Mouse (Mus musculus) intestine, embryonic 14.5 days (tissue): ENCODE measurements at regions not wholly inside any gene's neighbourhood (a gene's known extent, or its start where the extent isn't known, plus 50 kb on each side); places are given as distances from the start of the nearest gene placed in this dataset.
A peak's percentile ranks its signal among the peaks of the same experiment; 100 is the strongest.

Source experiments
- ATAC-seq: fragments of 200-750 bp; cut with Nextera tagmentation; replicated peaks from 2 replicates; pipeline ENCODE4 v1.8.0; 2017; ENCODE audit warnings: low read depth, moderate number of reproducible peaks, moderate TSS enrichment, moderate library complexity; ENCODE audit not compliant: low FRiP score, low TSS enrichment
- DNase-seq: peaks from one replicate; pipeline ENCODE4 v3.0.0-alpha.2; 2018; ENCODE audit warnings: low spot score
- H3K27ac ChIP-seq: fragments of 300-500 bp; sonication (generic); 2 replicates; pipeline ENCODE4 v1.5.1; 2014; ENCODE audit warnings: low read depth, mild to moderate bottlenecking, control low read depth
- H3K27me3 ChIP-seq: fragments of 300-500 bp; sonication (generic); replicated peaks from 2 replicates; pipeline ENCODE4 v1.6.1; 2014; ENCODE audit warnings: low read length, control low read depth; ENCODE audit not compliant: control insufficient read depth, insufficient read depth
- H3K36me3 ChIP-seq: fragments of 300-500 bp; sonication (generic); 2 replicates; pipeline ENCODE4 v1.6.1; 2014; ENCODE audit warnings: low read length, control low read depth; ENCODE audit not compliant: control insufficient read depth, insufficient read depth
- H3K4me1 ChIP-seq: fragments of 300-500 bp; sonication (generic); replicated peaks from 2 replicates; pipeline ENCODE4 v1.6.1; 2014; ENCODE audit warnings: low read length, control low read depth, mixed read lengths; ENCODE audit not compliant: control insufficient read depth, insufficient read depth
- H3K4me2 ChIP-seq: fragments of 300-500 bp; sonication (generic); 2 replicates; pipeline ENCODE4 v1.6.1; 2014; ENCODE audit warnings: low read length
- H3K4me3 ChIP-seq: fragments of 300-500 bp; sonication (generic); 2 replicates; pipeline ENCODE4 v1.5.1; 2014; ENCODE audit warnings: low read depth, low read length, control low read depth, mixed read lengths
- H3K9ac ChIP-seq: fragments of 300-500 bp; sonication (generic); 2 replicates; pipeline ENCODE4 v1.6.1; 2014; ENCODE audit warnings: mild to moderate bottlenecking, low read length
- H3K9me3 ChIP-seq: fragments of 300-500 bp; sonication (generic); 2 replicates; pipeline ENCODE4 v1.6.1; 2016; ENCODE audit warnings: low read length, control low read depth; ENCODE audit not compliant: control insufficient read depth
- WGBS: fragments of 180-500 bp; shearing (Covaris S2); extraction: QIAGEN DNeasy Blood & Tissue Kit; methylation state at CpG from one replicate; pipeline ENCODE4 v1.1.7; 2014; 5-methylcytosine and 5-hydroxymethylcytosine counted together

GRCm38 (mm10) chr15:5554926-5555325 is 310.9 kb upstream of the Ptger4 start:
- H3K4me3 ChIP-seq: no peak overlapping the region
- no peaks in the 10 kb centered on the region for H3K27me3 ChIP-seq
- no peak for ATAC-seq
- 81% methylated on average over 4 of the region's 4 CpGs for WGBS
- H3K27ac ChIP-seq: no peak overlapping the region
- H3K36me3 ChIP-seq: no peaks in the 10 kb centered on the region
- H3K9me3 ChIP-seq: no peaks in the 10 kb centered on the region
- no peak for DNase-seq
- H3K4me2 ChIP-seq: no peak overlapping the region
- no peaks in the 10 kb centered on the region for H3K4me1 ChIP-seq
- no peak overlapping the region for H3K9ac ChIP-seq

- Histone ChIP-seq H3K9ac (no peak overlapping the region), H3K4me2 (no peak overlapping the region), H3K27ac (no peak overlapping the region), H3K27me3 (no peaks in the 10 kb centered on the region), H3K4me1 (no peaks in the 10 kb centered on the region), H3K36me3 (no peaks in the 10 kb centered on the region), H3K4me3 (no peak overlapping the region), H3K9me3 (no peaks in the 10 kb centered on the region)
- 67% methylated on average over 7 of the region's 7 CpGs for WGBS
- ATAC-seq (no peak), DNase-seq (no peak)
These were observed 311.5 kb upstream of the Ptger4 start for GRCm38 (mm10) chr15:5555381-5556066.

- no peak overlapping the region for H3K4me2 ChIP-seq
- H3K9me3 ChIP-seq: no peaks in the 10 kb centered on the region
- H3K4me1 ChIP-seq: no peaks in the 10 kb centered on the region
These were observed 317.8 kb upstream of the Ptger4 start for GRCm38 (mm10) chr15:5561783-5562182.

DNA sequence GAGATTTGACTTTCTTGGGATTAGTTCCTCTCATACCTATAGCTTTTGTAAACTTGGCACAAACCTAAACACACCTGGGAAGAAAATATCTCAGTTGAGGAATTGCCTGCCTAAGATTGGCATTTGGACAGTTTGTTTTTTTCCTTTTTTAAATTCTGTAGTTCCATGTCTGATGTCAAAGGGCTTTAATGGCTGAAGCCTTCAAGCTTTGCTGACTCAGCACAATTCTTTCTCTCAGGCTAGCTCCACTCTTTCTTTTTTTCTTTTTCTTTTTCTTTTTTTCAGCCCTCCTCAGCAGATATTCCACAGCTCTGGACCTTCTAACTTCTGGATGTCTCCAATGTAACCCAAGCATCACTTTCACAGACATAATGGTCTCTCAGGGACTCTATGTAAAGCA is 330.4 kb upstream of the Ptger4 start:
- no peak overlapping the region for H3K4me3 ChIP-seq

More at GRCm38 (mm10) chr15:5561783-5562182, 317.8 kb upstream of the Ptger4 start:
- Histone ChIP-seq H3K4me3 (no peak overlapping the region), H3K9ac (no peak overlapping the region), H3K36me3 (no peaks in the 10 kb centered on the region), H3K27me3 (no peaks in the 10 kb centered on the region), H3K27ac (no peak overlapping the region)
- WGBS: 91% methylated on average over 4 of the region's 4 CpGs
- DNase-seq (no peak), ATAC-seq (no peak)

GRCm38 (mm10) chr15:5579559-5579958 is 335.6 kb upstream of the Ptger4 start:
- Histone ChIP-seq H3K9me3 (no peaks in the 10 kb centered on the region), H3K27ac (no peak overlapping the region), H3K4me3 (no peak overlapping the region), H3K36me3 (no peaks in the 10 kb centered on the region), H3K4me2 (no peak overlapping the region), H3K27me3 (no peaks in the 10 kb centered on the region), H3K4me1 (no peaks in the 10 kb centered on the region), H3K9ac (no peak overlapping the region)
- WGBS: 75% methylated on average over 2 of the region's 2 CpGs
- ATAC-seq (no peak), DNase-seq (no peak)

More for the DNA sequence above, 330.4 kb upstream of the Ptger4 start:
- Histone ChIP-seq H3K4me2 (no peak overlapping the region), H3K9ac (no peak overlapping the region), H3K27me3 (no peaks in the 10 kb centered on the region), H3K4me1 (no peaks in the 10 kb centered on the region), H3K9me3 (no peaks in the 10 kb centered on the region), H3K27ac (no peak overlapping the region), H3K36me3 (no peaks in the 10 kb centered on the region)
- ATAC-seq (no peak), DNase-seq (no peak)

DNA sequence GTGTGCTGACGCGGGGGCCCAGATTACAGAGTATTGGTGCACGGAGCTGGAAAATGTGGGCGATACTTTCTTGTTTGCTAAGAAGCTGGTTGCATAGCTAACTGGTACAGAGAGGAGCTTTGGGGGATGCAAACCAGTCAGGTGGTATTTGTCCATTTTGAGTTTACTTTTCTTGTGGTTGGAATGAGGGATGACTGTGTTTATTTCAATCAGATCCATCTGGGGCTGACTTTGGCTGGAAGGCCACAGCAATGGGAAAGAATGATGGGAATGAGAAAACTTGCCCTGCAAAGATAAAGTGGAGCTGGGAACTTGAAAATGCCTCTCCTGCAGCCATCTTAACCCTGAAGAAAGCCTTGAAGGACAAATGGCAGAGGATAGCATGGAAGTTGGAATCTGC is 336.4 kb upstream of the Ptger4 start:
- Histone ChIP-seq H3K27ac (no peak overlapping the region), H3K36me3 (no peaks in the 10 kb centered on the region), H3K9ac (no peak overlapping the region), H3K4me1 (no peaks in the 10 kb centered on the region), H3K9me3 (no peaks in the 10 kb centered on the region), H3K4me2 (no peak overlapping the region), H3K27me3 (no peaks in the 10 kb centered on the region), H3K4me3 (no peak overlapping the region)
- DNase-seq (no peak), ATAC-seq (no peak)
- WGBS: 97% methylated on average over 4 of the region's 4 CpGs

- Histone ChIP-seq H3K27me3 (no peaks in the 10 kb centered on the region), H3K4me2 (no peak overlapping the region), H3K4me3 (no peak overlapping the region), H3K36me3 (no peaks in the 10 kb centered on the region), H3K27ac (no peak overlapping the region), H3K9me3 (no peaks in the 10 kb centered on the region), H3K4me1 (no peaks in the 10 kb centered on the region), H3K9ac (no peak overlapping the region)
- DNase-seq (no peak), ATAC-seq (no peak)
- WGBS: 62% methylated on average over 2 of the region's 2 CpGs
These were observed 340.4 kb upstream of the Ptger4 start for GRCm38 (mm10) chr15:5584381-5584780.

- WGBS: 52% methylated on average over 4 of the region's 4 CpGs
- Histone ChIP-seq H3K36me3 (no peaks in the 10 kb centered on the region), H3K27ac (no peak overlapping the region), H3K4me2 (no peak overlapping the region), H3K9ac (no peak overlapping the region), H3K4me3 (no peak overlapping the region), H3K27me3 (no peaks in the 10 kb centered on the region), H3K4me1 (no peaks in the 10 kb centered on the region), H3K9me3 (no peaks in the 10 kb centered on the region)
- DNase-seq: no peak
- ATAC-seq: peak; percentile 36; the same call in 1 of the 2 replicates
These were observed 360.8 kb upstream of the Ptger4 start for GRCm38 (mm10) chr15:5604732-5605266.

GRCm38 (mm10) chr15:5607533-5607932 is 363.5 kb upstream of the Ptger4 start:
- H3K9me3 ChIP-seq: no peaks in the 10 kb centered on the region
- no peak overlapping the region for H3K27ac ChIP-seq
- DNase-seq (no peak), ATAC-seq (no peak)
- no peaks in the 10 kb centered on the region for H3K4me1 ChIP-seq
- H3K4me2 ChIP-seq: no peak overlapping the region
- no peak overlapping the region for H3K4me3 ChIP-seq
- WGBS: 95% methylated on average over 2 of the region's 2 CpGs
- H3K27me3 ChIP-seq: no peaks in the 10 kb centered on the region
- H3K9ac ChIP-seq: no peak overlapping the region
- H3K36me3 ChIP-seq: no peaks in the 10 kb centered on the region
